Mouse (Mus musculus): Measurements from ENCODE around the gene Slc17a4. TPM values are rescaled to one million over a fixed set of nuclear protein-coding genes. Genes with fewer than 3 reads are reported as not detected.

Slc17a4 gene
- polyA plus RNA-seq (2012; rRNA removed), result 0.08 and 0.10 TPM in 2 replicates

DNA sequence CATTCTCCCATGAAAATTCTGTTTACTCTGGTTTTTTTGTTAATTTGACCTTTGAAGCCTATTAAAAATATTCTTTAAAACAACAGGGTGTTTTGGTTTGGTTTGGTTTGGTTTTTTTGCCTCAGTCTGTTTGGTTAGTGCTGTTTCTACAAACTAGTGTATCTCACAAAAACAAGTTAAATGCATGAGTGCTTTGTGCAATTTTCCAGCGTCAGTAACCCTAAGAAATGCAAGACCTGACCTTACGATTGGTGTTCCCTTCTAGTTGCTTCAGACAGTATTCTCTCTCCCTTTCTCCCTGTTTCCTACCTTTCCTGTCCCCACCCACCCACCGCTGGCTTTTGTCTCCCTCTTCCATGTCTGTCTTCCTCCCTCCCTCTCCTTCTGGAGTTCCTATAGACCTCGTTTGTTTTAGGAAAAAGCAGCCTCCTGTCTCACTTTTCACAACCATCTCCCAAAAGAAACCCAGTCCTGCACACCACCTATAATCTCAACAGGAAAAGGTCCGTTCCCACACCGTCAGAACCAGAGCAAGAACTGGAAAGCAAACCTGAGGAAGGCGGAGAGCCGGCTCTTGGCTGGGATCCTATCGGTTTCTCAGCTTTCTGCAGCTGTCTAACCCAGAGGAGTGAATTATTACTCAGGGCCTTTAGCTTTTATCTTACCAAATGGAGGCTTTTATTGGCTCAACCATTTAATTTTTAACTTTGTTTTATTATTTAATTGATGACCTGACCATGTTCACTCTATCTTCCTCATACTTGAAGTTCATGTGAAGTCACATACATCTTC, at the start of gene Slc17a4:
TSS of gene Slc17a4 (minus strand) at position 634 of the 792 bp plus-strand sequence.
- no peak for DNase-seq (ENCODE audit: low read depth)

DNA sequence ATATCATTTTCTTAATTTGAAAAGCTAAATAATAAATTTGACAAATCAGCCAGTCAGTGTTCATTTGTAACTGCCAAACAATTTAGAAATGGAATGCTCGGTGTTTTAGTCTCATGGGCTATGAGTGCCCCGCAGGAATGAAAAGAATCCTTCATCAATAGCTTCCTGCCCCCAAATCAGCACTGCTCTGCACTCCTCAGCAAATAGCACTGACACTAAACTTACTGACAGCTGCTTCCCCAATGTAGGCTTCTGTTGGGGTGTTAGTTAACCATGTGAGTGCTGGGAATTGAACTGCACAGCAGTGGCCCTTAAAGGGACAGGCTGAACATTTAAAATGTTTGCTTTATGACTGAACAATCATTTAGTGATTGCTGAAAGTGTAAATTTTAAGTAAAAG, 45.0 kb upstream of the Slc17a4 start:
- DNase-seq (ENCODE audit: low read depth), result no peak

DNA sequence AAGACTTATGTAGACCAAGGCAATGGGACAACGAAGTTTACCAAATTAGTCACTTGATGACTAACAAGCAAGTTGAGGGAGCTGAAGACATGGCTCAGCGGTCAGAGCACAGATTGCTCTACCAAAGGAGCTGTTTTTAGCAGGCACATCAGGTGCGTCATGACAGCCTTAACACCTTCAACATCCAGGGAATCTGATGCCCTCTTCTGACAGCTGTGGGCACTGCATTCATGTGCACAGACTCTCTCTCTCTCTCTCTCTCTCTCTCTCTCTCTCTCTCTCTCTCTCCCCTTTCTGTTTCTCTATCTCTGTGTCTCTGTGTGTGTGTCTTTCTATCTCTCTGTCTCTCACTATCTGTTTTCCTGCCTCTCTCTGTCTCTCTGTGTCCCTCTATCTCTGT, 36.1 kb upstream of the Slc17a4 start:
- DNase-seq (ENCODE audit: low read depth), result no peak

DNA sequence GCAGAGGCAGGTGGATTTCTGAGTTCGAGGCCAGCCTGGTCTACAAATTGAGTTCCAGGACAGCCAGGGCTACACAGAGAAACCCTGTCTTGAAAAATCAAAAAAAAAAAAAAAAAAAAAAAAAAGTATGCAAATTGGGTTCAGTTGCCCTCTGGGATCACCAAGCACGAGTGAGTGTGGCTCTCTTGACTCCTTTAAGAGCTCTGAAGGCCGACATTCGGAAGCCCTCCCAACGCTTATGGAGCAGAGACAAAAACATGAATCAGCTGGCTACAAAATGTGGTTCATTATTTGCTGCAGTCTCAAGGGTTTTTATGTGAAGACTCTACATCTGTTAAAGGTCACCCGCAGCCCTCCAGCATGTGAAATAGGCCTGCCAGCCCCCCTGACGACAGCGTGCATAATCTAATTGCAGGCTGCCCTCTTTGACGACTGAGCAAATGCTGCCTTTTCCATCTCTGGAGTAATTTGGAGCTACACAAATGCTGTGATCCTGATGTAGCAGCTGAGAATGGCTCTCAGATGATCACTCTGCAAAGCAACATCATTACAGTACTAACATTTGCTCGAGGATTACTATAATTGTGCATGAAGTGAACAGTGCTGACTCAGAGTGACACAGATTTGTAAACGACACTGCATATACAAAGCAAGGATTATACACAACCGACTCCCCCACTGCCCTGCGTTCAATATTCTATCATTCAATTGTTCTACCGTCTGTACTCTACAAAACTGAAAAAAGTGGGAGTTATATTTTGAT, 34.9 kb upstream of the Slc17a4 start:
- no peak for DNase-seq (ENCODE audit: low read depth)

DNA sequence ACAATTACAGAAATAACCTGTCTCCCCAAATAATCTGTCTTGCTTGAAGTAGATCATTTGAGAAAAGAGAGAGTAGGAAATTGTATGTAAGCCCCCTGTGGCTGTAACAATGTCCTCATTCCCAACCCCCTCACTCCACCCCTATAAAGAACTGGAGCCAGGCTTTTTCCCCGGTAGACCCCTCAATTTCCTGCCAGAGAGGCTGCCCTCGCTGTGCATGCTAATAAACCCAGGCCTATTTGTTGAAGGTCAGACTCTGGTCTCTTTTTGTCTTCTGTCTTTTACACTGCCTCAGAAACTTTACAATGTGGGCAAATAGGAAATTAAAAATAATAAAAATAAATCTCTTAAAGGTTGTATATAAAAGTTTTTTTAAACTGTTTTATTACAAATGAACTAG, 31.4 kb upstream of the Slc17a4 start:
- no peak for DNase-seq (ENCODE audit: low read depth)

DNA sequence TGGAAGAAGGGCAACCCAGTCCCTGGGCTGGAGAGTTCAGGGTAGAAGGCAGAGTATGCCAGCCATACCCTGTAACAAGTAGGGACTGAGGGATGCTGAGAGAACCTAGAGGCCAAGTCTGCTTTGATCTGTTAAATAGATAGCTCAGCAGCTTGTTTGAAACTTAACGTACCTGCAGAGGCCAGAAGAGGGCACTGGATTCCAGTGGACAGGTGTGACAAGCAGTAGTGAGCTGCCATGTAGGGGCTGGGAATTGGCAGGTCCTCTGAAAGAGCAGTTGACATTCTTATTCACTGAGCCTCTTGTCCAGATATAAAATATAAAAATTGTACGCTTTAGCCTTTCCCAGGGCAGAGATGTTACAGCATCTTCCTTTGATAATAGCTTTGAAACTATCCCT, 28.1 kb upstream of the Slc17a4 start:
- no peak for DNase-seq (ENCODE audit: low read depth)

DNA sequence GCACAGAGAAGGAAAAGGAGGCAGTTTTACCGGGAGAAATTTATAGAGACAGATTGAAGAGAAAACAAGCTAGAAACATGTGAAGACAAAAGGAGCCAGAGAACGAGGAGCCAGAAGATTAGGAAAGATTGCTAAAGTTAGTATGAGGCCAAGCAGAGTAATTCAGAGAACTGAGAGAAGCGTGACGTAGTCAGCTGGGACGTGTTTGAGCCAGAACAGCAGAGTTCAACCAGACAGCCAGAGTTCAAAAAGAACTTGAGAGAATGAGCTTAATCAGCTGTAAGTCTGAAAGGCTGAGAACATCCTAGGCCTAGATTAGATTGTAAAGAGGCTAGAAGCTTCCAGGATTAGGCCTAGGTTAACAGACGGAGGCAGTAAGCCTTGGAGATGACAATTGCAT, 25.5 kb upstream of the Slc17a4 start:
- no peak for DNase-seq (ENCODE audit: low read depth)

DNA sequence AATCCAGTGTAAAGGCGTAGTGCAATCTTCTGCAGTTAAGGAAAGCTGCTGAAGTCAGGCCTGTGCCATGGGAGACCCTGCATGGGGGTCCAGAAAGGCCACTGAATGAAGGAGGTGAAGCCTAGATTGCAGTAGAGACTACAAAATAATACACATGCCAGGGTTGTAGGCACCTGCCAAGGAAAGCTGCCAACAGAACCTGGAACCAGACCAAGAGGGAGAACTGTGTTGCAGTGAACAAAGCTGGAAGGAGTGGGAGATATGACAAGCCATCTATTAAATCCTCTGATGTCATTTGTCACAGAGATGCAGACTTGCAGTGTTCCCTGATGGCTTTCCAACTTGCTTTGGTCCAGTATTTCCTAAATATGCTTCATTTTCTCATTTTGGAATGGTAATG, 23.9 kb upstream of the Slc17a4 start:
- no peak for DNase-seq (ENCODE audit: low read depth)

DNA sequence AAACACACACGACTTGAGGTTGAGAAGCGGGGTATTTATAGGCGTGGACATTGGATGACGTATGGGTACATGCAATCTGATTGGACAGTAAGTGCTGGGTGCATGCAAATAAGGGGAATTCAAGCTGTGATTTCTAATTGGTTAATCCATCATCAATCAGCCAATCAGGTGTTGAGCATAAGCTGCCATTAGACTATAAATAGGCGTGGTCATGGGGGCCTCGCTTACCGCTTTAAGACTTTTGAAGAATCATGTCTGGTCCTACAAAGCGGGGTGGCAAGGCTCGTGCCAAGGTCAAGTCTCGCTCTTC, 19.4 kb upstream of the Slc17a4 start, which contains the start of gene Hist1h2aa:
TSS of gene Hist1h2aa (plus strand) at position 252 of the 310 bp plus-strand sequence.
- DNase-seq (ENCODE audit: low read depth), result no peak

DNA sequence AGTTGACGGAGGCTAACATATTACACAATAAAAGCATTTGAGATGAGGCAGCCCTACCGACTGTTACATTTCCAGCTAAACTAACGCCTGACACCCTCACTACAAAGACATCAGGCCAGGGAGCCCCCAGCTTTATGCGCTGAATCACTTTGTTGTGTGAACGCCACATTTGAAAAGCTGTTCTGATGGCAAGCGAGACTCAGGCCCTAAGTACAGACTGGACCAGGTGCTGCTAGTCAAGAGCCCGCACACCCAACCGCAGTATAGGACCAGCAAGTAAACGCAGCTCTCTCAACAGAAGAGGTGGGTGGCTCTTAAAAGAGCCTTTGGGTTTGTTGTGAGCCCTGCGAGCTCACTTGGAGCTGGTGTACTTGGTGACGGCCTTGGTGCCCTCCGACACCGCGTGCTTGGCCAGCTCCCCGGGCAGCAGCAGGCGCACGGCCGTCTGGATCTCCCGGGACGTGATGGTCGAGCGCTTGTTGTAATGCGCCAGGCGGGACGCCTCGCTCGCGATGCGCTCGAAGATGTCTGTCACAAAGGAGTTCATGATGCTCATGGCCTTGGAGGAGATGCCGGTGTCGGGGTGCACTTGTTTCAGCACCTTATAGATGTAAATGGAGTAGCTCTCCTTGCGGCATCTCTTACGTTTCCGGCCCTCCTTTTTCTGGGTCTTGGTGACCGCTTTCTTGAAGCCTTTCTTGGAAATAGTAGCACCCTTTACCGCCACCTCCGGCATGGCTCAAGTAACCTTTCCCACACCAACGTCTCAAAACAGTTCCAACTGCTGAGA, 18.8 kb upstream of the Slc17a4 start, which contains the start of gene Hist1h2ba:
TSS of gene Hist1h2ba (minus strand) at position 736 of the 790 bp plus-strand sequence.
- no peak for DNase-seq (ENCODE audit: low read depth)

DNA sequence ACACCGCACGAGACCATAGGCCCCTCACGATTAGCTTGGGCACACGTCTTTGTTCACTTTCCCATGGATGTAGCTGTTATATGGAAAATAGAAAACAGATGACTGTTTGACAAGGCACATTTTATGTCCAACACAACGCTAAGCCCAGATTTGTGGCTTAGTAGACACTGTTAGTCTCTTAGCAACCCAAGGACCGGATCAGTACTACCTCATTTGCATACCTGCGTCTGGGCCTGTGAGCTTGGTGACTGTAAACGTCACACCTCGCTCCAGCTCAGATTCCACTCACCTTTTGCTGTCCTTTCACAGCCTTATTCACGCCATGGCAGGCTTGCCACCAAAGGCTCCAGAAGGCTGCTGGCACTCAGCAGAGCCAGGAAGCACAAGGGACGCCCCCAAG, 16.1 kb upstream of the Slc17a4 start:
- no peak for DNase-seq (ENCODE audit: low read depth)

DNA sequence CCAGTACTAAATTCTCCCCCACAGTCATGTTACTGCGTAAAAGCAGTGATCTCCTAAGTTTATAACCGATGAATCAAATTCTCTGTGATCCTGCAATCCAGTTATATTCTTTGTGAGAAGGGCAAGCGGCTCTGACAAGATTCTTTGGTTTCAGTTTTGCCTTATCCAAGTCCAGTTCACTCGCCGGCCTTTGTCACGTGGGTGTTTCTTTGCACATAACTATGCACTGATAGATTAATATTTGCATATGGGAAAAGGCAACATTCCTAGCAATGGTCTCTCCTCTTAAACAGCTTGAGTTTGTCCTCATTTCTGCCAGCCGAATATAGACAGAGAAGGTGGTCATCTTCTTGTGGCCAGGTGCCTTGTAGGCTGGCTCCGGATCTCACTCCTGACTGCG, 15.7 kb upstream of the Slc17a4 start:
- DNase-seq (ENCODE audit: low read depth), result no peak

DNA sequence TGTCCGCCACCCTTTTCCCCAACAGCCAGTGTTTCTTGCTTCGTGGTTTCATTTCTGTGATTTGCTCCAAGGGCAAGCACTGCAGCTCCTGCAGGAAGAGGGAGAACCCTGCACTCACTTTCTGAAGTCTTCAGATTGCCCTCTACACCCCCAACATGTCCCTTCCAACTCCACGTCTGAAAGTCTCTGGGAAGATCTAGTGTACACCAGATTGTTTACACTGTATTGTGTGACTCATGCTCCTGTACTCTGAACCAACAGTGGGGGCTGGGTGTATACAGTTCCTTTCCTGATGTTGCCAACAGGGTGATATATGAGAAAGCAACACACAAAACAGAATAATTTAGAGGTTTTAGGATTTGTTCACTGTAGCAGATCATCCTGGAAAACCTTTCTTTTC, 13.8 kb upstream of the Slc17a4 start:
- no peak for DNase-seq (ENCODE audit: low read depth)

DNA sequence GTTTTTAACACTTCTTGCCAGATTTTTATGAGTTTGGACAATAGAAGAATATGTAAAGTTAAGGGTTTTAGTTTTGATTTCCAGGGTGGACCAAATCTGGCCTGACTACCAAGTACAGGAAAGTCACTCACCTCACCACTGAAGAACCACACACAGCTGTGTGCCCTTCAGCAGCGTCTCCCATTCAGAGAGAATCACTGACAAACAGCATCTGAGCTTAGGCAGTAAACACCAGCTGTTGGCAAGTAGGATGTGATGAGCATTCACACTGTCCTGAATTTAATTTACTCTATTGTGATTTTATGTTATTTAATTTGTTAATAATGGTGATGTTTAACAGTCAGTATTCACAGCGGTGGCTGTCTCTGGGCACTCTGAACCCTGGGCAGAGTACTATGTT, 11.0 kb upstream of the Slc17a4 start:
- DNase-seq (ENCODE audit: low read depth), result no peak

DNA sequence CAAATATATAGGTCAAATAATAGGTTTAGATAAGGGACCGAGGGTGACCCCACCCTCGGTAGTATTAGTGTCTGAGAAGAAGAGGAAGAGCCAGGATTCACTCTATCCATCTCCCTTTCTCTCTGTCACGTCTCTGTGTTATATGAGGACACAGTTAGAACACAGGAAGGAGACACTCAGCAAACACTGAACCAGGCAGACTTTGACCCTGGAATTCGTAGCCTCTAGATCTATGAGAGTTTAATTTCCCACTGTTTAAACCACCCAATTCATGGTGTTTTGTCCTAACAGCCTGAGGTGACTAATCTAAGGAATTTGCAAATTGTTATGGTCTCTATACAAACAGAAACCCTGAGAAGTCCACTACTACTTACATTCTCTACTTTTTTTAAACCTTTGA, 2.9 kb upstream of the Slc17a4 start:
- no peak for DNase-seq (ENCODE audit: low read depth)

DNA sequence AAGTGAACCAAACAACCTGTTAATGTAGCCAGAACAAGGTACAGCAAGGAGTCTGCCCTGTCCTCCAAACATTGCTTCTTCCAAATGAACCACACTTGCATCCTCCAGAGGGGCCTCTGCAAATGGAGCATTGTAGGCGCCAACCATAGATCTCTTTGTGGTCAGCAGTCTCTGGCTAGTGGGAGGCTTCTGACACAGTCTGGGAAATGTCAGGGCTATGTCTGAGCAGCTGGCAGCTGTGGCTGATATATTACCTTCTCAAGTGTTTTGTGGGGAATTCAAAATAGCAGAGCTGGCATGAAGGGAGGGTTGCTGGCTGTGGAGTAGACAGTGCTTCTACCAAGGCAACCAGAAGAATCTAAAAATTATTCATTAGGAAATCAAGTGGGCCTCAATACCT, 1.3 kb upstream of the Slc17a4 start:
- DNase-seq (ENCODE audit: low read depth), result no peak

DNA sequence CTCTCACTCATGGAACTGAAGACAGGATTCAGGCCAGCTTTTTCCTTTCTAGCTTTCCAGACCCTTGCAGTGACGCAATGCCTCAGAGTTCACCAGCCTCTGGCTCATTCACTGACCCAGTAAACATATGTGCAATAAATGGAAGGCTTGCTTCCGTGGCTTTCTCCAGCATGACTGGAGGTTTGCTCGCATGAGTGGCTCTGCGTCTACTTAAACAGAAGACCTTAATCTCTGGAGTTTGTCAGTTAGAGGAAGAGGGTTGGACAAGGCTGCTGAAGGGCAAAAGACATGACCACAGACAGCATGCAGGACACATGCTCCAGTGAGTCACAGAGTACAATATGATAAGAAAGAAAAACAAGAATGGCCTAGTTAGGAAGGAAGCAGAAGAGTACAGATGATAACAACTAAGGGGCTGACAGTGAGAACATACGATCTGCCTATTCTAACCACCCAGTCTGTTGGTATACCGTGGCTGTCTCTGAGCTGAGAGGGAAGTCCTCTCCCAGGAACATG, 960 bp downstream of the Slc17a4 start:
- no peak for DNase-seq (ENCODE audit: low read depth)

DNA sequence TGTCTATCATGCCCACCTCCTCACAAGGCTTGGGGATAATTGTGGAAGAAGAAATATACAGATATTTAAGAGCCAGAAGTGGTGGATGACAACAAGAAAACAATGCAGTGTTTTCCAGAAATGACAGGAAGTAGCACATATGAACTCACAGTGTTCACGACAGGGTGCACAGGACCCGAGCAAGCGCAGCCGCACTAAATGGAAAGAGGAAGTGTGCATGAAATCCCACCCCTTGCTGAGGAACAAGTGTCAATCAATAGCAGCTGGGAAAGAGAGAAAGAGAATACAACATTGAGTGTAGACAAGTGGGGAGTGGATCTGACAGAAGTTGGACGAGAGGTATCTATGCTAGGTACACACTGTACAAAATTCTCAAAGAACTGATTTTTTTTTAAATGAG, 3.5 kb downstream of the Slc17a4 start:
- no peak for DNase-seq (ENCODE audit: low read depth)

DNA sequence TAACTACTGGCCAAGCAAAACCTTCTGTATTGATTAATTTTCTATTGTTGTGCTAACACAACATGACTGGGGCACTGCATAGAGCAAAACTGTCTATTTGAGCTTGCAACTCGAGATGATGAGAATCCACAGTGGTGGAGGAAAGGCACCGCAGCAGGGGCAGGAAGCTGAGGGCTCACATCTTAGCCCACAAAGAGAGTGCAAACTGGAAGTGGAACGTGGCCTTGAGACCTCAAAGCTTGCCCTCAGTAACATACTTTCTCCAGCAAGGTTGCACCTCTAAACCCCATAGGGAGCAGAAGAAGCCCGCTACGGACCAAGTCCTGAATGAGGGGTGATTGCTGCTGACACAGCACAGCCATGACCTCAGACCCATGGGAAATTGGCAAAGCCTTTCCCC, 4.7 kb downstream of the Slc17a4 start:
- DNase-seq (ENCODE audit: low read depth), result no peak

DNA sequence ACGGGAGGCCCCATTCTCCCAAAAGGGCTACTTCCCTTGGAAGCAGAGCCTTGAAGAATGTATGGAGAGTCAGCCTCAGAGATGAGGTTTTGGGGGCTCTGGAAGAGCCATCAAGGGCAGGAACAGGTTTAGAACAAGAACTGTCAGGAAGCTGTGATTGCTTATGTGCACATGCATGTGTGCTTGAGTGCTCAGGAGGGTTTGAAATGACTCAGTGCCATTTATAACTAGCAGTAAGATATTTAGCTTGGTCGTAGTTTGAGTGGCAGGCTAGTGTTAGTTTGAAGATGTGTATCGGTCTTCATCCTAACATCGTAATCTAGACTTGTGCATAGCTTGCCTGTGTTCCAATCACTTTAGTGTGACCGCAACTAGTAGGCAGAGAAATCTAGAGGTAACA, 7.9 kb downstream of the Slc17a4 start:
- DNase-seq (ENCODE audit: low read depth), result no peak

DNA sequence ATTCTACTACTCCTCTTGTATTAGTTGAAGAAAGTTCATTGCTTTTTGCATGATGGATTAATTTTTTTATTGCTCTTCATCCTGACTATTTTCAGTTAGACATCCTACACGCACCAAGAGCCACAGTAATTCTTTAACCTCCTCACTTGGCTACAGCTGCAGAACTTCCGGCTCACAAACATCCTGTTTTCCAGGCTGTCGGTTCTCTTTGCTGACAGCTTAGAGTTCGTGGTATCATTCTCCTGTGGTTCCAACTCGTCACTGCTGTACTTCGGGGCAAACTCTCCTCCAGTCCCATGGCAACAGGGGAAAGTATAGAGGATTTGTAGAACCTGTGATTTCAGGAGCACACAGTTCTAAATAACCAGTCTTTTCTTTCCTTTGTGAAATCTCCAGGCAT, 16.6 kb downstream of the Slc17a4 start:
- no peak for DNase-seq (ENCODE audit: low read depth)

DNA sequence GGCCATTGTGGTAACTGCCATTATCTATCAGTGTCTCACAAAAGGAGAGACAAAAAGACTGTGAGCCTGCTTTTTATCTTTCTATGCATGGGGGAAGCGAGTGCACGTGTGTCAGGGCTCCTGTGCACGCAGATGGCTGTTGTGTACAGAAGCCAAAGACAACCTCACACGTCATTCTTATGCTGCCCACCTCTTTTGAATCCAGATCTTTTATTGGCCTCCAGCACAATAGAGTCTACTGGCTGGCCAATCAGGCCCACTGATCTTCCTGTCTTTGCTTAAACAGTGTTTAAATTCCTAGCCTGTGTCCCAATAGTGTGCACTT, 21.6 kb downstream of the Slc17a4 start:
- no peak for DNase-seq (ENCODE audit: low read depth)
